Mouse (Mus musculus) ES-Bruce4 (cell line): ENCODE results near the gene Prg2. TPM values are rescaled to one million over a fixed set of nuclear protein-coding genes. Genes with fewer than 3 reads are reported as not detected.

Source experiments
- H3K27ac ChIP-seq: 2 replicates; pipeline ENCODE4 v1.5.1; 2012; ENCODE audit warnings: low read length, inconsistent platforms; ENCODE audit not compliant: insufficient read depth
- H3K27me3 ChIP-seq: 2 replicates; pipeline ENCODE4 v1.6.1; 2012; ENCODE audit warnings: mild to moderate bottlenecking, low read length, inconsistent platforms; ENCODE audit not compliant: control insufficient read depth, poor library complexity, insufficient read depth, severe bottlenecking
- H3K36me3 ChIP-seq: 2 replicates; pipeline ENCODE4 v1.6.1; 2012; ENCODE audit warnings: inconsistent platforms, mild to moderate bottlenecking, low read length, moderate library complexity; ENCODE audit not compliant: control insufficient read depth, poor library complexity, insufficient read depth, severe bottlenecking
- H3K4me1 ChIP-seq: one replicate; pipeline ENCODE4 v1.8.1; 2011; ENCODE audit warnings: low read length; ENCODE audit not compliant: control insufficient read depth, insufficient read depth
- H3K4me3 ChIP-seq: 2 replicates; pipeline ENCODE4 v1.5.1; 2011; ENCODE audit warnings: low read depth, mild to moderate bottlenecking, low read length
- H3K9ac ChIP-seq: 2 replicates; pipeline ENCODE4 v1.6.1; 2012; ENCODE audit warnings: low read depth, mild to moderate bottlenecking, inconsistent platforms; ENCODE audit not compliant: poor library complexity, severe bottlenecking
- H3K9me3 ChIP-seq: replicated peaks from 2 replicates; pipeline ENCODE4 v1.6.1; 2012; ENCODE audit warnings: mild to moderate bottlenecking, low read length, inconsistent platforms; ENCODE audit not compliant: control insufficient read depth, poor library complexity, insufficient read depth, severe bottlenecking
- CTCF ChIP-seq: IDR thresholded peaks from one replicate; pipeline ENCODE4 v1.8.1; 2011; ENCODE audit warnings: low read depth, low read length
- EP300 ChIP-seq: IDR thresholded peaks from 2 replicates; pipeline ENCODE4 v1.6.1; 2011; ENCODE audit warnings: low read depth, low read length; ENCODE audit not compliant: insufficient read depth
- POLR2A ChIP-seq: IDR thresholded peaks from one replicate; pipeline ENCODE4 v1.8.1; 2011; ENCODE audit warnings: low read length; ENCODE audit not compliant: insufficient read depth
- polyA plus RNA-seq: library from polyadenylated mRNA; stranded (reverse); fragments of >200 nt; gene quantifications from 2 replicates; pipeline ENCODE4 v1.2.4, GENCODE M21; 2011; ENCODE audit warnings: low read depth; ENCODE audit not compliant: missing spikeins, insufficient read depth, insufficient read length

Gene Prg2
- polyA plus RNA-seq, 1 experiment, result not detected

- no peak overlapping the region for H3K4me3 ChIP-seq
- H3K9me3 ChIP-seq, result no peaks in the 10 kb centered on the region
- no peaks in the 10 kb centered on the region for H3K36me3 ChIP-seq
- H3K27me3 ChIP-seq, result no peaks in the 10 kb centered on the region
- no peaks in the 10 kb centered on the region for H3K4me1 ChIP-seq
- H3K9ac ChIP-seq, result no peak overlapping the region
- no peak for TF ChIP-seq EP300
- TF ChIP-seq CTCF, result no peak
- TF ChIP-seq POLR2A, result no peak
- H3K27ac ChIP-seq, result no peak overlapping the region
Observed at GRCm38 (mm10) chr2:85011906-85012604, 31.8 kb downstream of the Prg2 start.

DNA sequence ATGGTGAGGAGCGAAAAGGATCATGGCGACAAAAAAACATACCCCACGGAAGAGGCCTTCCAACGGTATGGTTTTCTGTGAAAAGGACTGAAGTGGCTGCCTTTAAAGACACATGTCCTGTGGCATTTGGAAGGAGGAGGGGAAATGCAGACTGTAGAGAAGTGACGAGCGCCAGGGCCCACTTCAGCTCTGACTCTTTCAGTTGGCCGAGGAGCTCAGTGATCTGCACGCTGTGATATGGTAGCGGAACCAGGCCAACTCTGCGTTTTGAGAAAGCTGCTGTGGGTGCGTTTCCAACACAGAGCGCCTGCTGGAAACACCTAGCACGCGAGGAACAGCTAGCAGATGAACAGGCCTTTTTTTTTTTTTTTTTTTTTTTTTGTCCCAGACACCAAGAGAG is 32.4 kb downstream of the Prg2 start:
- Histone ChIP-seq H3K36me3 (no peaks in the 10 kb centered on the region), H3K27ac (no peak overlapping the region), H3K4me1 (no peaks in the 10 kb centered on the region), H3K4me3 (no peak overlapping the region), H3K9ac (no peak overlapping the region), H3K27me3 (no peaks in the 10 kb centered on the region), H3K9me3 (no peaks in the 10 kb centered on the region)
- TF ChIP-seq POLR2A (no peak), EP300 (no peak), CTCF (no peak)

DNA sequence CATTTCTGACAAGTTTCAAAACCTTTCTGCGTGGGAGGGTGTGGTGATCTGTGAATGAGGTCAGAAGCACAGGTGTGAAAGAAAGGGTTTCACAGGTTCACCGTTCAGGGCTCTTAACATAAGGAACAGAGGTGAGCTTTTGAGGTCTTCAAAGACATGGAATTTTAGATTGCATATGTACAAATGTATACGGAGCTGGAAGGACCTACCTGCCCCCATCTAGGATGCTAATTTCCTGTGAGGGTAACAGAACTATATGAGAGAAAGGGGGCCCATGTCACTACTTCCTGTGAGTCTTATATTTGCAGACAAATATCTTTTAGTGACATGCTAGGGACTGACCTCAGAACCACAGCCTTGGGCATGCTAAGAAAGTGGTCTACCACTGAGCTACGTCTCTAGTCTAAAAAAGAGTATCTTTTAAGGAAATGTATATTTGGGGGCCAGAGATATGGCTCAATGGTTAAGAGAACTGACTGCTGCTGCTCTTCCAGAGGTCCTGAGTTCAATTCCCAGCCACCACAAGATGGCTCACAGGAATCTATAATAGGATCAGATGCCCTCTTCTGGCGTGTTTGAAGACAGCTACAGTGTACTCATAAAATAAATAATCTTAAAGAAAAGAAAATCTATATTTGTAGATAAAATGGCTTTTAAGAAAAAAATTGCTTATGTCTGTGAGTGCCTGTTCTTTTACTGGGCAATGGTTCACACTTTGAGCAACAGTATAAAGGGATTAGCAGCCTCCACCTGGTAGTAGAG is 33.7 kb downstream of the Prg2 start:
- TF ChIP-seq CTCF, result no peak
- TF ChIP-seq EP300, result no peak
- TF ChIP-seq POLR2A, result no peak
- Histone ChIP-seq H3K9ac (no peak overlapping the region), H3K4me3 (no peak overlapping the region)

GRCm38 (mm10) chr2:85014588-85014982 is 34.3 kb downstream of the Prg2 start:
- H3K27me3 ChIP-seq, result no peaks in the 10 kb centered on the region
- H3K36me3 ChIP-seq, result no peaks in the 10 kb centered on the region
- H3K9me3 ChIP-seq, result no peaks in the 10 kb centered on the region
- no peaks in the 10 kb centered on the region for H3K4me1 ChIP-seq
- no peak overlapping the region for H3K9ac ChIP-seq
- TF ChIP-seq CTCF (no peak), EP300 (no peak), POLR2A (no peak)
- no peak overlapping the region for H3K27ac ChIP-seq
- H3K4me3 ChIP-seq, result no peak overlapping the region

More for the DNA sequence above, 33.7 kb downstream of the Prg2 start:
- no peaks in the 10 kb centered on the region for H3K27me3 ChIP-seq
- H3K27ac ChIP-seq, result no peak overlapping the region
- H3K4me1 ChIP-seq, result no peaks in the 10 kb centered on the region
- H3K36me3 ChIP-seq, result no peaks in the 10 kb centered on the region
- H3K9me3 ChIP-seq, result no peaks in the 10 kb centered on the region

- Histone ChIP-seq H3K27ac (no peak overlapping the region), H3K9me3 (no peaks in the 10 kb centered on the region), H3K4me3 (no peak overlapping the region), H3K4me1 (no peaks in the 10 kb centered on the region), H3K27me3 (no peaks in the 10 kb centered on the region), H3K36me3 (no peaks in the 10 kb centered on the region), H3K9ac (no peak overlapping the region)
- peak; percentile 86 for TF ChIP-seq CTCF
- TF ChIP-seq POLR2A, result no peak
- no peak for TF ChIP-seq EP300
Observed at GRCm38 (mm10) chr2:85022043-85022442, 41.8 kb downstream of the Prg2 start.

- no peak for TF ChIP-seq POLR2A
- no peak for TF ChIP-seq EP300
- no peak for TF ChIP-seq CTCF
- H3K27me3 ChIP-seq, result no peaks in the 10 kb centered on the region
Observed at GRCm38 (mm10) chr2:85026178-85026577, 45.9 kb downstream of the Prg2 start.

More at GRCm38 (mm10) chr2:85026178-85026577, 45.9 kb downstream of the Prg2 start:
- no peaks in the 10 kb centered on the region for H3K9me3 ChIP-seq
- no peak overlapping the region for H3K27ac ChIP-seq
- no peak overlapping the region for H3K4me3 ChIP-seq
- H3K4me1 ChIP-seq, result no peaks in the 10 kb centered on the region
- no peaks in the 10 kb centered on the region for H3K36me3 ChIP-seq
- H3K9ac ChIP-seq, result no peak overlapping the region
